Mouse (Mus musculus): ENCODE data around the gene Gm4724.
"Not testable (repeated sequence)": the region's sequence is repeated elsewhere in the genome, so short reads cannot be mapped to it uniquely, and the experiment has no call there.

Gene Gm4724

GRCm38 (mm10) chr2:175435707-175436106 lies at the start of gene Gm4724:
Gm4724 (minus strand) TSS chr2:175435807.
- DNase-seq, result not testable (repeated sequence)

GRCm38 (mm10) chr2:175469685-175470084 lies 34.1 kb upstream of the Gm4724 start, which contains the start of gene Zfp965:
Zfp965 (plus strand) TSS chr2:175469985.
- DNase-seq, result not testable (repeated sequence)
